Mouse (Mus musculus): ENCODE results near the gene Ctnnd2. TPM values are rescaled to one million over a fixed set of nuclear protein-coding genes. Genes with fewer than 3 reads are reported as not detected.

Gene Ctnnd2
- total RNA-seq, 2 experiments from 2014 or later: 0.26 to 0.51 TPM

DNA sequence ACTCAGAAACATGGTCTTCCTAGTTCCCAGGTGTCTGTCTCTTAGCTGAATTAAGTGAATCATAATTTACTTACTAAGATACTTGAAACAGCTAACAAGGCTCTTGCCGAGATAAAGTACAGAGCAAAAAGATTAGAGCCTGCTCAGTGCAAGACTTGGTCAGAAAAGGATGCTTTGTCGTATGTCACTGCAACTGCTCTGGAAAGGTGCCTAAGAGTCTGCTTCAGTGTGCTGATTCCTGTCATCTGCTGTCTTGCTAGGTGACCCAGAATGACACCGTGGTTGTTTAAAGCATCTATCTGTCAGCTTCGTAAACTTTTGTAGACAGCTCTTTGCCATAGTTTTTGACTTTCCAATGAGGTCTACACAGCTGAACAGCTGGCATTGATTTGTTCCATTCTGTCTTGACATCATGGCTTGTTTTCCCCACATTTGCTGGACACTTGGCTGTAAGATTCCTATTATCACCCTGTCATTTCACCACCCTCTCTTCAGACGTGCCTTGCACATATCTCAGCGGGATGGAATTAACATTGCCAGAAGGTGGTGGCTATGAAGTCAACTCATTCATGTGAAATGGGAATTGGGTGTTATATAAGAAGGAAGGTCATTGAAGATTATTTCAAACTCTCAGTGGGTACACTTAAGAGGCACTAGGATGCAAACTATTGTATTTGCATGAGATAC lies 299.0 kb downstream of the Ctnnd2 start:
- ATAC-seq (ENCODE audit: poor library complexity, severe bottlenecking): no peak

DNA sequence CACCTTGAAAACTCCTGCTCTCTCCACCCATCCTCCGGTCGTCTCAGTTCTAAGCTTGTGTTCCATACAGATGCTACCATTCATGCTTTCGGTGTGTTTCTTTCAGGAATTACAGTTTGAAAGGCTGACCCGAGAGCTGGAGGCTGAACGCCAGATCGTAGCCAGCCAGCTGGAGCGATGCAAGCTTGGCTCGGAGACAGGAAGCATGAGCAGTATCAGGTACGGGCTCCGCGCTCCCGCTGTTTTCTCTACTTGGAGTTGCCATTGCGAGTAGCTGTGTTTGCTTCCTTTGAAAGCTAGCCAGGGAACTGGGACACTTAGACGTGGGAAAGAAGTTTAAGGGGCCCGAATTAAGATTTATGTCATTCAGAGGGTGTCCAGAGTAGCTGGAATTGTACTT lies 308.3 kb downstream of the Ctnnd2 start:
- no peak for ATAC-seq (ENCODE audit: poor library complexity, severe bottlenecking)

DNA sequence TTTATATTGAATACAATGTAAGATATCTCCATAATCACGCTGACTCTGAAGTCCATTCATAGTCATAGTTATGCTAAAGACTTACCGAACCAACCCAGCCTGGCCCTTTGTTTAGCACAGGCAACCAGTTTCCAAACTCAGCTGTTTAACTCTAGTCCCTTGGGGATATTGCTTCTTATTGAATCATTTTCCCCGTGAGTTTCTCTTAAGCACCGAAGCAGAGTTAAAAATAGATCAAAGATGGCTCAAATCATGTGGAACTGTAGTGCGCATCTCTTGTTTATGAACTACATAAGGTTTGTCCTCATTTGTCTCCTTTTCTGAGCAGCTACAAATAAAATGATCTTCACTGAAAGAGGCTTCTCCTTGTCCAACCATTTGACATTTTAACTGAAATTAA lies 334.1 kb downstream of the Ctnnd2 start:
- ATAC-seq (ENCODE audit: poor library complexity, severe bottlenecking): no peak

DNA sequence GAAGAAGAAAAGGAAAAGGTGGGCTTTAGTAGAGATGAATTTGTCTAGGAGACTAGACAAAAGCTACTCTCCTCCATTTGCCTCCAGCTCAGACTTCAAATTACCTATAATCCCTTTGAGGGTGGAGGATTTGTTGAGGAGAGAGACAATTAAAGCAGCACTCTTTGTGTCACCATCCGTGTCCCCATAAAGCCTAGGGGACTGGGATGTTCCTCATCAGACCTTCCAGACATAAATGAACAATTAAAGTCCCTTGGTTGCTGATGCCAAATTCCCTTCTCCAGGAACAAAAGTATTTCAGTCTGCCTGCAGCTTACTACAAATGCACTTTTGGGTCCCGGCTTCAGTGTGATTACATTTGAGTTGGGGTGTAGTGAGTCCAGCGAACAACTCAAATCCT lies 340.1 kb downstream of the Ctnnd2 start:
- no peak for ATAC-seq (ENCODE audit: poor library complexity, severe bottlenecking)

DNA sequence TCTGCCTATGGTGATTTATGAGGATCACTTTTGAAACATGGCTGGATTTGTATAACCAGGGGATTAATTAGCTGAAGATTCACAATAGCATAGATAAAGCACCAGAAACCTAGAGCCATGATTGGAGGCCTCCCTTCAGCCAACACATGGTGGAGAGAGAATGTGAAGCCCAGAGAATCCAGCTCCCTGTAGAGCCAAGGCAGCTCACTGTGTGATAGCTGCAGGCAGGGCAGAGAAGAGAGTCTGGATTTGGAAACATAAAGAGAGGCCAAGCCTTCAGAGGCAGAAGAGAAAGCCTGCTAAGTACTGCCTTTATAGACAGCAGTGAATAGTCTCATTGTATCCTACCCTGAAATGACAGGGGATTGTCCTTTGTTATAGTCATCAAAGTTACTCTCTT lies 340.7 kb downstream of the Ctnnd2 start:
- no peak for ATAC-seq (ENCODE audit: poor library complexity, severe bottlenecking)

DNA sequence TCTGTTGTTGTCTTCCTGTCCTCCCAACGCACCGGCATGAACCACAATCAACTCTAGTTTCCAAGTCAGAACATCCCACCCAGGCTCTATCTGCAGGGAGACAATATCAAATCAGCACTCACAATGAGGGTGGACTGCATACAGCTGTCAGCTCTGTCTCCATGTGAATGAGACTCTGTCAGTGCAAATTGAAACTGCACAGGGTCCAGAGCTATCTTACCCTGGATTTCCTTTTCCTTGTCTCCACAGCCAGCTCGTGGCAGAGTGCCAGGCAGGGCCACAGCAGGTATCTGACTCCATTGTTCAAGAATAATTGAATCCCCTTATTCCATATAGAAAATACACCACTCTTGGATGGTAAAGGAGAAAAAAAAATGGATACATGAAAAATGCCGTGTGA lies 343.0 kb downstream of the Ctnnd2 start:
- ATAC-seq (ENCODE audit: poor library complexity, severe bottlenecking): no peak

DNA sequence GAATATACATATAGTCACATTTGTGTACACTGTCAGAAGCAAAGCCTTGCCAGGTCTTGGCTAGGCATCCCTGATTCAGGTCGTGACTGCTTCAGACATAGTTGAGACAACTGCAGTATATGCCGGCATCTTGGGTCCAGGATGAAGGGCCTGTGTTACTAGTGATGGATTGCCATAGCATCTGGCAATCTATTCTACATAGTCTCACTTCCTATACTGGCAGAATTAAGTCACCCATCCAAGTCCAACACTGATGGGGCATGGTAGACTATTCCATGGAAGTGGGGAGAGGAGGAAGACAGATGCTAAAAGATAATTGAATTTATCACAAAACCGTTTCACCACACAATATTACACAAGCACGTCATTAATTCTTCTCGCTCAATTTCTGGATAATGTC lies 369.1 kb downstream of the Ctnnd2 start:
- ATAC-seq (ENCODE audit: poor library complexity, severe bottlenecking): no peak

DNA sequence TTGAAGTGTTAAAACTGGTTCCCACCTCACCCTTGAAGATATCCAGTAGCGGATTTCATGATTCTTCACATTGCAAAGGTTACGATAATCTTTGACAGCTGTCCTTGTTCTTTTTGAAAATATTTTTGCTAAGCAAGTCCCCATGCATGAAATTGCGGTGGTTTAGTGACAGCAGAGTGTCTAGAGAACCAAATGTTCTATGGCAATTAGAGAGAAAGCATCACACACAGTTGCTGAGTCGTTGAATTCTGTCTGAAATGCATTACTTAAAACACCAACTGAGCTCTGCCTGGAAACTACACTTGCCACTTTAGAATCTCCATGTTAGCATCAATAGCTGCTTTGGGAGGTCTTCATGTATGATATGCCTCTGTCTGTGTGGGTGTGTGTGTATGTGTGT lies 375.9 kb downstream of the Ctnnd2 start:
- no peak for ATAC-seq (ENCODE audit: poor library complexity, severe bottlenecking)

DNA sequence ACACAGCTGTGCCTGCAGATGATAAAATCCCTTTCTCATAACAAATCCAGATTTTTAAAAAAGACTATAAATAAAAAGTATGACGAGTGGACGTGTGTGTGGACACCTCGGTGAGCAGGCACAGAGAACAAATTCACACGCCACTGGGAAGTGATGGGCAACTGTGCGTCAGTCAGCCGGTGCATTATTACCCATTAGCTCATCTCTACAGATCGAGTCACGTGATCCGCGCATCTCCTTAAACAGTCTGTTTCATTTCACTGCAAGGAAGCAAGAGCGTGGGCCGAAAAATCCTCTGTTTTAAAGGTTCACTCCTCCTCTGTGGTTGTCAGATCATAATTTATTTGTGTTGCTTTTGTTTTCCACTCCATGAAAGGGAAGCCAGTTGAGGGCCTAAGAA lies 378.6 kb downstream of the Ctnnd2 start:
- no peak for ATAC-seq (ENCODE audit: poor library complexity, severe bottlenecking)

DNA sequence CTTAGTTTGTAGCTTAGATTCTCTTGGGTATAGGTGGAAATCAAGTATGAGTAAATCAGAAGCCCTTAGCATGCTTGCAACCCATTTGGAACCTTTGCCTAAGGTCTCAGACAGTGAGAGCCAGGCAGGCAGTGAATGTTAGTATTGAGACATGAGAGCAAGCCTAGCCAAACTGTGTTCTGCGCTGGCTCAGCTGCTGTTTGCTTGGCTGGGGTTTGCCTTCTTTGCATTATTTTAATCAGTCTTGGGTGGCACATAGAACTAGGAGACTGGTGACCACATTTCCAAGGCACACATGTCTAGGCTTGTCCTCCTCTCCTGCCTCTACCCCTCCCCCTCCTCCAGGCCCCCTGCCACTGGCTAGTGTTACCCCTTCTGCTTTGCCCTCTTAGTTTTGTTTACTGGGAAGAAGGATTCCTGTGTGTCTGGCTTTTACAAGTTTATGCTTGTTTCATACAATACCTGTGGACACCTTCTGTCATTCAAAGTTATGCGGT lies 381.6 kb downstream of the Ctnnd2 start:
- no peak for ATAC-seq (ENCODE audit: poor library complexity, severe bottlenecking)

DNA sequence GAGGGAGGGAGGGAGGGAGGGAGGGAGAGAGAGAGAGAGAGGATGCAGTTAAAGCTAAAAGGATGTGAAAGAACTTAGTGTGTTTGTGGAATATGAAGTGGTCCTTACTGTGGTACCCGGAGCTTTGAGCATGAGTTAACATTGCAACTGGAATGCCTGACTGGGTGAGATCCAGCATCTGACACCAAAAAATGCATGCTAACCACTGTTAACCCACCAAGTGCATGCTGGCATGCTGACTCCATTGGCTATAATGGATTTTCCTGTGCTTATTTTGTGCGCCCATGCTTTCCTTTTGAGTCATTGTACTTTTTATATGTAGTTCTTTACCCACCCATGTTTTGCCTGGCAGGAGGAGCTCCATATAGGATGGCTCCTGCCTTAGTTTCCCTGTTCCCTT lies 383.4 kb downstream of the Ctnnd2 start:
- ATAC-seq (ENCODE audit: poor library complexity, severe bottlenecking): no peak

DNA sequence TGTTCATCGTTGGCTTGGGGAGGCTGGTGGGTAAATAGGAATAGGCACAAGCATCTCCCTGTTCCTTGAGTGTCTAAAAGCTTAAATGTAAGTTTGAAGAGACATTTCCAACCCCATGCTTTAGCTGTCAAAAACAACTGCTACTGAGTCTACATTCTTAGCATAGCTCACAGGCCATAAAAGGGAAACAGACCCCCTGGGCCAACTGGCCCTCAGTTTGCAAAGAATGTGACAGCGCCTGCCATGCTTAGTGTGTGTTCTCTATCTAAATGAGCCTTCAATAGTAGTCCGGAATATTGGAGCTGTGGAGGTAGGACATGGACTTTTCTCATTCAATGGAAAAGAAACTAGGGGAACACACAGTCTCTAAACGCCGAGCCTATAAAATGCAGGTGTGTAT lies 390.0 kb downstream of the Ctnnd2 start:
- ATAC-seq (ENCODE audit: poor library complexity, severe bottlenecking): no peak

DNA sequence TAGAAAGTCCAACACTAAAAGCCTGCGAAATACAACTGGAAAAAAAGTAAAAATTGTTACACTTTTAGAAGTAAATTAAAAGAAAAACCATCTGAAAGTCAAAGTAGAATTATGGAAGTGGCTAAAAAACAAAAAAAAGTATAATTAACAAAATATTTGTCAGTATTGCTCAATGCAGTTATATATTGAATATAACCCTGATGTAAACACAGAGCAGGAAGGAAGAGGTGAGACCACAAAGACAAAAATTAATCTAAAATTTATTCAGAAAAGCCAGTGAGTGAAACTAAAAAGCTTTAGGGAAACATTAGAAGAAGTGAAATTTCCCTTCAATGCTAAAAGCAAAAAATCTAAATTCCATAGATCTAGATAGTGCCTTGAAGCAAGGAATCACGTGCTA lies 392.2 kb downstream of the Ctnnd2 start:
- ATAC-seq (ENCODE audit: poor library complexity, severe bottlenecking): no peak

DNA sequence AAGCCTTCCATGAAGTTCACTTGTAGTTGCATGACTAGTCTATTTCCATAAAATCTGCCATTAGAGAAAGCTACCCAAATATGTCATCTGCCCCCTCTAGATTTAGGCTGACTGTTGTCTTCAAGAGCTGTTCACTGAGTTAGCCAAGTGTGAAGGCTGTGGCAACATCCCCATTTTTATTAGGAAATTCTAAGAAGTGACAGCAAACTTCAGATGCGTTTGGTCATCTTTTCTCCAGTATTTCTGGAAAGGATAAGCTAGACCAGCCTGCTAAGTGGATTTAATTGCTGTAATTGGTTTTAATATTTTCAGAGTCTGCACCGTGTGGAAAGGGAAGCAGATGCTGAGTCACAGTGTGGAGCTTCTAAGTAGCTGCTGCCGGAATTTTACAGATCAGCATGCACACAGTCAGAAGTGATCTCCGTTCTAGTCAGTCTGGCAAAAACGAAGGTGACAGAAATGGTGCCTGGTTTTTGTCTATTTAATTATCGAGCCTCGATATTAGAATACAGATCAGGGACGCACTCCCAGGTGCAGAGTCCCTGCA lies 397.9 kb downstream of the Ctnnd2 start:
- peak; percentile 84 for ATAC-seq (ENCODE audit: poor library complexity, severe bottlenecking)

DNA sequence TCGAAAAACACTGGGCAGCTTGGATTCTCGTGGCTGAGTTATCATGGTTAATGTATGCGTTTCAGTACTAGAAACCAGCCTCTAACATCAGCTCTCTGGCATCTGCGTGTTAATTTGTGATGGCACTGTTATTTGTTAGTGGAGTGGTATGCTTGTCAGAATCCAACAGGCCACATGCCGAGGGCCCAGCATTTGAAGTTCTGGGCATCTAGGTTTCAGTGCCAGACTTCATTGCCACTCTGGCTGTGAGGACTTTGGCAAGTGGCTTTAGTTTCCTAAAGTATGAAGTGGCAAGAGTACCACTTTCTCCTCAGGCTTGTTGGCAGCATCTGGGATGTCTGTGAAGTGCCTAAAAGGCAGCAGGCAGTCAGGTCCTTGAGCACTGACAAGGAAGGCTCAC lies 415.1 kb downstream of the Ctnnd2 start:
- no peak for ATAC-seq (ENCODE audit: poor library complexity, severe bottlenecking)

DNA sequence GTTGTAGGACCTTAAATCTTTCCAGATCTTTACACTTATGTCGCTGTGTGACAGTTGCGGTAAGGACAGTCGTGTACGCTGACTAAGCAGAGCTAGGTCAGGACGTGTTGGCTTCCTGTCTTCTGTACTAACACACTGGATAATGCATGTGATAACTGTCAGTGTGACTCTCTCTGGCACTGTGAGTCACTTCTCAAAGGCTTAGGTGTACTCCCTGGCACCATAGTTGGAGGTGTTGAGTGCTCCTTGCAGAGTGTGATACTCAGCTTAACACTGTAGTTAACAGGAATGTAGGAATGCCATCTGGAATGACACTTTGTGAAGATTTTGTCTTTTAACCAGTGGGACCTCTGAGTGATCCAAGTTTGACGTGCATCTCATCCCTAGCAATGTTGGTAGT lies 418.5 kb downstream of the Ctnnd2 start:
- ATAC-seq (ENCODE audit: poor library complexity, severe bottlenecking): no peak

DNA sequence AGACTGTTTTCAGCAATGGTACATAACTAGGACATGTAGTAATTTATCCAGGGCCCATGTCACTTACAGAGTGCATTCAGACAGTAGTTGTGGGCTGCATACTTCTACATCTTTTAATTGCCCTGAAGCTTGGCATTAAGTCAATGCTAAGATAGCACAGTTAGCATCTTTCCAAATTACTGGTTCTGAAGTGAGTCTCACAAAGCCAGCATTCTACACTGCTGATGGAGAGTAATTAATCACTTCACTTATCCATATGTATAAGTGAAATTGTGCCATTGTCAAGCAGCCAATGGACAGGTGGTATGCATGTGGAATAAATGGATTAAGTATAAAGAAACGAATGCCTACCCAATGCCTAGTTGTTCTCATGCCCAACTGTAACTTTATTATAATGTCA lies 423.1 kb downstream of the Ctnnd2 start:
- no peak for ATAC-seq (ENCODE audit: poor library complexity, severe bottlenecking)

DNA sequence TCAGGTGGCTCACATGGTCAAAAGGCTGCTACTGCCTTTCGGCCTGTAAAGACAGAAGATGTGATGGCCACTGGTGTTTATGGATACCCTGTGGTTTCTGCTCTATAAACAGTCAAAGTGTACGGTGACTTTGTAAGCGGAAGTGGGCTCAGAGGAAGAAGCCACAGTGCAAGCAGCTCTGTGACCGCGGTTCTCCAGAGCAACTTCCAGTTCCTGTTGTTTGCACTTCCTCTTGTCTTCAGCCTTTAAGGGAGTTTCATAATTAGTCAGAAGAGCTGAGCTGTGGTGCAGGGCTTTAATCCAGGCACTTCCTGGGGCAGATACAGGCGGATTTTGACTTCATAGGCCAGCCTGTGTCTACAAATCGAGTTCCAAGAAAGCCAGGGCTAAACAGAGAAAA lies 438.2 kb downstream of the Ctnnd2 start:
- ATAC-seq (ENCODE audit: poor library complexity, severe bottlenecking): peak; percentile 91

DNA sequence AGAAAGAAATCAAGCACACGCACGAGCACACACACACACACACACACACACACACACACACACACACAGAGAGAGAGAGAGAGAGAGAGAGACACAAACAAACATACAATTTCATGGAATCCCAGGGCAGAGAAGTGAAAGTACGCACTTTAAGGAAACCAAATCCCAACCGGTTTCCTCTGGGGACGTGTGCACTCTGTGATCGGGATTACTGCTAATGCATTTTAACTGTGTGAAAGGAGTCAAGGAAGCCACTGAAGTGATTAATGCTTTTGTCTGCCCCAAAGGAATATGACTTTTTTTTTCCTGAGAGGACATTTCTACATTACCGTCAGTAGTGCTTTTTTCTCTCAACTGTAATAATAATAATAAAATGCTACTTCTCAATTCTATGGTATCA lies 443.1 kb downstream of the Ctnnd2 start:
- no peak for ATAC-seq (ENCODE audit: poor library complexity, severe bottlenecking)

DNA sequence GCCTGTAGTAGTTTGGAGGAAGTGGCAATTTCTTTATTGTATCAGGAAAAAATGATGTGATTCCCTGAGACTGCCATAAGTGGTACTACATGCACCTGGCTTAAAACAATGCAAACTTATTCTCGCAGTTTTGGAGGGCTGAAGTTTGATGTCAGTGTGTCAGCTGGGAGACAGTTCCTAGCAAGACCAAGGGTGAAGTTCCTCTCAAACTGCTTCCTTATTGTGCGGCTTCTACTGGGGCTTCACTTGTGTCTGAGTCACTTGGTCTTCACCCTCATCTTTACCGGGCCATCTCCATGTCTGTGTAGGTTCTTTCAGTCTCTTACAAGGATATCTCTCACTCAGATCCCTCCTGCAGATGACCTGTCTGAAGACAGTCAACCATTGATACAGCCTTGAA lies 444.5 kb downstream of the Ctnnd2 start:
- peak; percentile 77 for ATAC-seq (ENCODE audit: poor library complexity, severe bottlenecking)

DNA sequence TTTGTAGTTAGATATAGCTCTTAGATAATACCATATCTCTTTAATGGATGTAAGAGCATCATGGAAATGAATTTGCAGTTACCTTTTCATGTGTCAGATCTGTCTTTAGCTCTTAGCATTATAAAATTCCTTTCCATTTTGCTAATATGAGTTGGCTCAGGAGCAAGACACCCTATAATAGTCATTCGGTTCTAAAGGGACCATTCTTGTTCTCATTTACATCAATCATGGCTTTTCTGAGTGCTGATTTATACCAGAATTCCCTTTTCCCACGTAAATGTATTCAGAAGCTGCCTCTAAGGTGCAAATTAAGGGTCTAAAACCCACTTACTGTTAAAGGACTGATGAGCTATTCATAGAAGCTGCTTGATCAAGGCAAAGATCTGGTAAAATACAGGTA lies 445.5 kb downstream of the Ctnnd2 start:
- no peak for ATAC-seq (ENCODE audit: poor library complexity, severe bottlenecking)

DNA sequence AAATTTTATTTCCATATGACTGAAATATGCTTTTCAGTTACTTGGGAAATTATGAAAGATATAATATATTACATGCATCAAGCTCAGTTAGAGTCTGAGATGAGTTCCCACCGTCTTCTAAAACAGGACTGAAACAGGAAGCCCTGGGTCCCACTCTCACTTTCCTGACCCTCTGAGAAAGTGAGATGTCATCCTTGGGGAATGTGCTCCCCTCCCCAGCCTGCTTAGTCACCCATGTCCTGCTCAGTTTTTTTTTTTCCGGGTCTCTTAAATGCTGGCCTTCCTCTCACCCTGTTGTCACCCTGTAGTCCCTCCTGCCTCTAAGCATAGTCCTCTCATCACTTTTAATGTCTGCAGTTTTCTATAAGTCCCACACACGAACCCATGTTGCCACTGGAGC lies 456.1 kb downstream of the Ctnnd2 start:
- ATAC-seq (ENCODE audit: poor library complexity, severe bottlenecking): no peak

Data from megakaryocyte, adult 5-6 weeks (primary cell).